Mouse (Mus musculus) bone marrow, adult 2 months (tissue): ENCODE measurements around the gene Adipoq.

Experiments used
- CTCF ChIP-seq: fragments of 200-500 bp; IDR thresholded peaks from 2 replicates; pipeline ENCODE4 v1.5.1; 2011; ENCODE audit warnings: low read length, control low read depth; ENCODE audit not compliant: control insufficient read depth, insufficient read depth
- POLR2A ChIP-seq: fragments of 200-500 bp; IDR thresholded peaks from 2 replicates; pipeline ENCODE4 v1.6.1; 2011; ENCODE audit warnings: low read depth, mild to moderate bottlenecking, control low read depth, low read length, borderline replicate concordance; ENCODE audit not compliant: control insufficient read depth

- no peak for TF ChIP-seq POLR2A
- no peak for TF ChIP-seq CTCF
Measured at GRCm38 (mm10) chr16:23115486-23115885, 30.9 kb upstream of the Adipoq start.
